Mouse (Mus musculus) liver, embryonic 14.5 days (tissue): ENCODE results near the gene Gba.

ENCODE experiments used
- CTCF ChIP-seq: IDR thresholded peaks from 2 replicates; pipeline ENCODE4 v1.5.1; 2016; ENCODE audit warnings: antibody characterized with exemption, low read depth, control low read depth
- EP300 ChIP-seq: IDR thresholded peaks from 2 replicates; pipeline ENCODE4 v1.6.1; 2016; ENCODE audit warnings: antibody characterized with exemption, low read depth

GRCm38 (mm10) chr3:89225321-89225815, 22.6 kb downstream of the Gba start:
- TF ChIP-seq CTCF (no peak), EP300 (no peak)
